Mouse (Mus musculus) embryonic fibroblast, embryonic 13.5 days (primary cell): ENCODE measurements around the gene Natd1. TPM values are rescaled to one million over a fixed set of nuclear protein-coding genes. Genes with fewer than 3 reads are reported as not detected.

ENCODE experiments used
- H3K27ac ChIP-seq: 2 replicates; pipeline ENCODE4 v1.5.1; 2012; ENCODE audit warnings: low read length, control low read depth, inconsistent platforms; ENCODE audit not compliant: insufficient read depth
- H3K4me1 ChIP-seq: 2 replicates; pipeline ENCODE4 v1.6.1; 2011; ENCODE audit warnings: low read length; ENCODE audit not compliant: control insufficient read depth, insufficient read depth
- H3K4me3 ChIP-seq: 2 replicates; pipeline ENCODE4 v1.5.1; 2011; ENCODE audit warnings: mild to moderate bottlenecking, control low read depth, low read length; ENCODE audit not compliant: insufficient read depth
- CTCF ChIP-seq: IDR thresholded peaks from 2 replicates; pipeline ENCODE4 v1.5.1; 2011; ENCODE audit warnings: mild to moderate bottlenecking, control low read depth, low read length, moderate library complexity, borderline replicate concordance; ENCODE audit not compliant: insufficient read depth
- POLR2A ChIP-seq: IDR thresholded peaks from 2 replicates; pipeline ENCODE4 v1.6.1; 2011; ENCODE audit warnings: low read depth, mild to moderate bottlenecking, control low read depth, low read length, moderate library complexity
- polyA plus RNA-seq: library from polyadenylated mRNA; stranded (reverse); fragments of >200 nt; gene quantifications from 2 replicates; pipeline ENCODE4 v1.2.4, GENCODE M21; 2011; ENCODE audit warnings: low read depth; ENCODE audit not compliant: missing spikeins, insufficient read length

Gene Natd1
- polyA plus RNA-seq = 11.7 and 15.1 TPM in 2 replicates

DNA sequence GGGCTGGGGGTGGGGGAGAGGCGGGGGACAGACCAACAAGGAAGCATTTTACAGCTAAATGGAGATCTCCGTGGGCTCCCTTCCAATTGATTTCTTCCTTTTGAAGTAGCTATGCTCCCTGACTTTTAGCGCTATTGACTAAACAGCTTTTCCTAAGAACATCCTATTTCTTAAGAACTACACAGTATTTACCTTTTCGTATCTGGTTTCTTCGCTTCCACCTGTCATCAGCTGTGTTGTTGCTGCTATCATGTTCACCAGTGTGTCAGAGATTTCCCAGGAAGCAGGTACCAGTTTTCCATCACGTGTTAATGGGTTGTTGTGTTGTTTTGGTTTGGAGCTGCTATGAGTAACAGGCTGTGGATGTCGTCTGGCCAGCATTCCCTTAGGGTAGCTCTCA lies at the start of gene Natd1:
Natd1 (minus strand) TSS at position 260 of the 400 bp plus-strand sequence.
- H3K4me1 ChIP-seq = peaks cover 8% of the 10 kb centered on the region
- H3K27ac ChIP-seq = no peak within 1 kb of the TSS
- H3K4me3 ChIP-seq = peak within 1 kb of the TSS; percentile 70
- TF ChIP-seq CTCF (no peak), POLR2A (no peak)

DNA sequence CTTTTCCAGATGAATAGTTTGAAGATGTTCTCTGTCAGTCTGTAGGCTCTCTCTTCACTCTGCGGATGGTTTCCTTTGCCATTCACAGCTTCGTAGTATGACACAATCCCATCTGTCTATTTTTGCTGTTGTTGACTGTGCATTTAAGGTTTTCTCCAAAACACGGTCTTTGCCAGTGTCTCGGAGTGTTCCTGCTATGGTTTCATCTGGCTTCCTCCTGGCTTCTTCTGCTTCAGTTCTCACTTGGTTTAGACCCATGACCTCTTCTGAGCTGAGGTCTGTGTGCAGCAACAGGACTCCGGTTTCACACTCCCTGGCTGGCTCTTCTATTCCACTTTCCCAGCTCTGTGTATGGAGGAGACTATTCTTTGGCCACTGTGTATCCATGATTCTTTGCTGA lies 48.2 kb upstream of the Natd1 start:
- Histone ChIP-seq H3K4me3 (no peak overlapping the region), H3K27ac (no peak overlapping the region), H3K4me1 (no peaks in the 10 kb centered on the region)
- no peak for TF ChIP-seq CTCF
- TF ChIP-seq POLR2A = no peak

- no peak for TF ChIP-seq CTCF
- TF ChIP-seq POLR2A = no peak
- no peak overlapping the region for H3K4me3 ChIP-seq
- H3K27ac ChIP-seq = no peak overlapping the region
- H3K4me1 ChIP-seq = no peaks in the 10 kb centered on the region
These were observed 46.6 kb upstream of the Natd1 start for GRCm38 (mm10) chr11:60961176-60961575.

- H3K4me3 ChIP-seq = no peak overlapping the region
- TF ChIP-seq POLR2A (no peak), CTCF (no peak)
- H3K27ac ChIP-seq = no peak overlapping the region
- H3K4me1 ChIP-seq = no peaks in the 10 kb centered on the region
These were observed 44.4 kb upstream of the Natd1 start for GRCm38 (mm10) chr11:60958948-60959347.

- H3K4me1 ChIP-seq = no peaks in the 10 kb centered on the region
- TF ChIP-seq CTCF (no peak), POLR2A (no peak)
- no peak overlapping the region for H3K4me3 ChIP-seq
- H3K27ac ChIP-seq = no peak overlapping the region
These were observed 41.3 kb upstream of the Natd1 start for GRCm38 (mm10) chr11:60955621-60956383.

DNA sequence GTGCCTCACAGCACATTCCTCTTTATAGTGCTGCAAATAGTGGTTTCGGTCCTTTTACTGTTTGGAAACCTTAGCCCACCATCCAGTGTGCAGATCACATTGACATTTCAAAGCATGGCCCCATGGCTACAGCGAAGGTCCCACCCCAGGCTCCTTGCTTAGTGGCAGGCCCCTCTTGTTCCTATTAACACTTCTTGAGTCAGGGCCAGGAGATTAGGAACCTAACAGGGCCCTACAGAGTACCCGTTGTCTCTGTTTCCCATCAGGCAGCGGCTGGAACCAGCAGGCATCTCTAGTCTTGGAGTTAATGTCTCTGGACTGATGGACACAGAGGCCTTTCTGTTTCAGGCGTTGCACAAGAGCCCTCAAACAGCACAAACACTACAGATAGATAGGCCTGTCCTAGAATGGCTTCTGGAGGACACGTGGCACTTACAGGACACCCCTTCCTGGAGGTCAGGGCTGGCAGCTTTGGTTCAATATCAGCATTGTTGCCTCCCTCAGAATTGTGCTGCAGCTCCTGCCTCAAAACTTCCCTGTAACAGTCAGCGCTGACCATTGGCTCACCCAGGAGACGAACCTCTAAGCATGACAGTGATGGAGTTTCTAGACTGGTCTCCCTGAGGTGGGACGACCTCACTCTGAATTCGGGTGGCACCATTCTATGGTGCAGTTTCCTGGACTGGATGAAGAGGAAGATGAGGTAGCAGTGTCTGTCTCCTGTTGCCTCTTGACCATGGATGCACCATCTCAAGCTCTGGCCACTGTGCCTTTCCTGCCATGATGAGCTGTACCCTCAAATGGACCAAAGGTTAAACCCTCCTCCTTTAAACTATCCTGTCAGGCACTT lies 39.9 kb upstream of the Natd1 start:
- no peaks in the 10 kb centered on the region for H3K4me1 ChIP-seq
- H3K4me3 ChIP-seq = no peak overlapping the region
- no peak overlapping the region for H3K27ac ChIP-seq
- no peak for TF ChIP-seq CTCF
- no peak for TF ChIP-seq POLR2A

- H3K27ac ChIP-seq = no peak overlapping the region
- TF ChIP-seq CTCF (peak; percentile 23; the same call in 1 of the 2 replicates), POLR2A (no peak)
- no peaks in the 10 kb centered on the region for H3K4me1 ChIP-seq
These were observed 39.3 kb upstream of the Natd1 start for GRCm38 (mm10) chr11:60953803-60954202.

DNA sequence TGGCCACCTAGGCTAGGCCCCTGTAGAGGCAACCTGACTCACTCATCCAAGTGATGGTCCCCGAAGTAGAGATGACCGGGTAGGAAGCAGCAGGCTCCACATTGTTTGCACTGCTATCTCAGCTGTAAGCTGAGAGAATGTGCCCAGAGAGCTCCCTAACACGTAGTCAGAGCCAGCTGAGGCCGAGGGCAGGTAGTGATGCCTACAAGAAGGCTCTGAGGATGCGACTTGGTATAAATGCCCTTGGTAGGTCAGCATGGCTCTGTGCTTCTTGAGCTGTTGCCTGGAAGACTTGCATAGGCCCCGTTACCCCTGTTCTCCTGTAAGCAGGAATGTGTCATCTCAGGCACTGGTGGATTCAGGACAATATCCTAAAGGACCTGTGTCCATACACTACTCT lies 38.4 kb upstream of the Natd1 start:
- no peaks in the 10 kb centered on the region for H3K4me1 ChIP-seq
- H3K4me3 ChIP-seq = no peak overlapping the region
- no peak overlapping the region for H3K27ac ChIP-seq
- TF ChIP-seq POLR2A (no peak), CTCF (no peak)

More at GRCm38 (mm10) chr11:60953803-60954202, 39.3 kb upstream of the Natd1 start:
- H3K4me3 ChIP-seq = no peak overlapping the region

GRCm38 (mm10) chr11:60952362-60952761 lies 37.8 kb upstream of the Natd1 start:
- Histone ChIP-seq H3K27ac (no peak overlapping the region), H3K4me1 (no peaks in the 10 kb centered on the region), H3K4me3 (no peak overlapping the region)
- no peak for TF ChIP-seq CTCF
- no peak for TF ChIP-seq POLR2A

GRCm38 (mm10) chr11:60951896-60952295 lies 37.3 kb upstream of the Natd1 start:
- Histone ChIP-seq H3K4me3 (no peak overlapping the region), H3K27ac (no peak overlapping the region), H3K4me1 (no peaks in the 10 kb centered on the region)
- TF ChIP-seq POLR2A (no peak), CTCF (no peak)
